Mouse (Mus musculus) limb, embryonic 13.5 days (tissue): Measurements from ENCODE around the gene Fam166a. TPM values are rescaled to one million over a fixed set of nuclear protein-coding genes. Genes with fewer than 3 reads are reported as not detected.
"Not testable (repeated sequence)": the region's sequence is repeated elsewhere in the genome, so short reads cannot be mapped to it uniquely, and the experiment has no call there.

Experiments used
- ATAC-seq: fragments of 200-750 bp; cut with Nextera tagmentation; 2 replicates; pipeline ENCODE4 v1.8.0; 2017; ENCODE audit warnings: low read depth, moderate number of reproducible peaks, moderate TSS enrichment; ENCODE audit not compliant: low FRiP score
- H3K27ac ChIP-seq: fragments of 300-500 bp; sonication (generic); 2 replicates; pipeline ENCODE4 v1.5.1; 2015; ENCODE audit warnings: inconsistent platforms, mild to moderate bottlenecking, moderate library complexity
- H3K27me3 ChIP-seq: fragments of 300-500 bp; sonication (generic); 2 replicates; pipeline ENCODE4 v1.6.1; 2015; ENCODE audit warnings: mild to moderate bottlenecking, inconsistent platforms
- H3K36me3 ChIP-seq: fragments of 300-500 bp; sonication (generic); 2 replicates; pipeline ENCODE4 v1.6.1; 2015; ENCODE audit warnings: inconsistent platforms, mild to moderate bottlenecking, moderate library complexity
- H3K4me1 ChIP-seq: fragments of 300-500 bp; sonication (generic); 2 replicates; pipeline ENCODE4 v1.6.1; 2015; ENCODE audit warnings: inconsistent platforms
- H3K4me2 ChIP-seq: fragments of 300-500 bp; sonication (generic); replicated peaks from 2 replicates; pipeline ENCODE4 v1.6.1; 2015; ENCODE audit warnings: inconsistent platforms, mild to moderate bottlenecking, moderate library complexity
- H3K4me3 ChIP-seq: fragments of 300-500 bp; sonication (generic); 2 replicates; pipeline ENCODE4 v1.5.1; 2015; ENCODE audit warnings: moderate library complexity, mild to moderate bottlenecking, inconsistent platforms
- H3K9ac ChIP-seq: fragments of 300-500 bp; sonication (generic); 2 replicates; pipeline ENCODE4 v1.6.1; 2015; ENCODE audit warnings: mild to moderate bottlenecking, inconsistent platforms
- H3K9me3 ChIP-seq: fragments of 300-500 bp; sonication (generic); 2 replicates; pipeline ENCODE4 v1.6.1; 2016; ENCODE audit warnings: inconsistent platforms
- WGBS: fragments of 180-500 bp; shearing (Covaris S2); methylation state at CpG from one replicate; pipeline ENCODE4 v1.1.7; 2015; 5-methylcytosine and 5-hydroxymethylcytosine counted together
- polyA plus RNA-seq: library from polyadenylated mRNA; unstranded; fragments of >200 nt; fragmentation: Nextera tagmentation; extraction: Ambion mirVana; gene quantifications from 2 replicates; pipeline ENCODE4 v1.2.1, GENCODE M21; 2015

Fam166a gene
- polyA plus RNA-seq, 1 experiment from 2014 or later, result not detected

DNA sequence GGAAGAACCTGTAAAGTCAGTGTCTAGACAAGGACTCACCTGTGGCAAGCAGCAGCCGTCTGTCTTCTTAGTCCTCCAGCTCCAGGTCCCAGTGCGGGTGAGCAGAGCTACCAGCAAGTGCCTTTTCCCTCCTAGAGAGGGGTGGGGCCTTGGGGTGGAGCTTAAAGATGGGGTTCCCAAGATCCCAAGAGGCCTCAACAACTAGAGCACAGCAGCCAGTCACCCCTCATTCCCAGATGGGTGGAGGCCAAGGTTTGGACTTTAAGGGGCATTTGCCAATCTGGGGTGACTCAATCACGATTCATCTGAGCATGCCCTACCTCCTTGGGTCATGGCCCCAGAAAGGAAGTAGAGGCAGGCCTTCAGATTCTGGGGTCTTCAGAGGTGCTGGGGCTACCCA, 21.2 kb downstream of the Fam166a start:
- no peak overlapping the region for H3K9ac ChIP-seq
- no peak overlapping the region for H3K4me2 ChIP-seq
- WGBS, result 86% methylated on average over 3 of the region's 3 CpGs
- H3K36me3 ChIP-seq, result no peaks in the 10 kb centered on the region
- no peaks in the 10 kb centered on the region for H3K9me3 ChIP-seq
- no peak overlapping the region for H3K4me3 ChIP-seq
- H3K27ac ChIP-seq, result no peak overlapping the region
- peaks cover 55% of the 10 kb centered on the region for H3K27me3 ChIP-seq
- peaks cover 24% of the 10 kb centered on the region for H3K4me1 ChIP-seq
- no peak for ATAC-seq

DNA sequence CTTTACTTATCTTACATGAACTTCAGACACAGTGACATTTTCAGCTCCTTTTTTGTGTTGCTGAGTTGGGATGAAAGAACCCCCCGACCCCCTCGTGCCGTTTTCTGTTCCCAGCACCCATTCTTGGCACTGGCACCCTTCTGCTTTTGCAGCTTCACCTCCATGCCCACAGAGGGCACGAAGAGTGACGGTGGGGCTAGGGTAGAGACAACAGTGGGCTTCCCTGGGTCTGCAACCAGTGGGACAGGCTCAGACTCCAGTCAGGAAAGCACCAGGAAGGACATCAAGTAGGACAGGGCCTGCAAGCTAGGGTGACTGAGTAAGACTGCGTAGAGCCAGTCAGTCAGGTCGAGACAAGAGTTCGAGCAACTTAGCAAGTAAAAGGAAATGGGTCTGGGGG, 21.8 kb downstream of the Fam166a start:
- Histone ChIP-seq H3K36me3 (0 out of 2 replicates have a peak, but pooled peaks cover 2% of the 10 kb centered on the region), H3K27me3 (peaks cover 55% of the 10 kb centered on the region), H3K4me1 (peaks cover 24% of the 10 kb centered on the region), H3K9me3 (no peaks in the 10 kb centered on the region), H3K4me2 (peak overlapping the region; percentile 95), H3K9ac (peak overlapping the region; percentile 58), H3K4me3 (peak overlapping the region; percentile 58), H3K27ac (peak overlapping the region; percentile 11; the same call in 1 of the 2 replicates)
- 51% methylated on average over 8 of the region's 8 CpGs for WGBS
- peak; percentile 22 for ATAC-seq

DNA sequence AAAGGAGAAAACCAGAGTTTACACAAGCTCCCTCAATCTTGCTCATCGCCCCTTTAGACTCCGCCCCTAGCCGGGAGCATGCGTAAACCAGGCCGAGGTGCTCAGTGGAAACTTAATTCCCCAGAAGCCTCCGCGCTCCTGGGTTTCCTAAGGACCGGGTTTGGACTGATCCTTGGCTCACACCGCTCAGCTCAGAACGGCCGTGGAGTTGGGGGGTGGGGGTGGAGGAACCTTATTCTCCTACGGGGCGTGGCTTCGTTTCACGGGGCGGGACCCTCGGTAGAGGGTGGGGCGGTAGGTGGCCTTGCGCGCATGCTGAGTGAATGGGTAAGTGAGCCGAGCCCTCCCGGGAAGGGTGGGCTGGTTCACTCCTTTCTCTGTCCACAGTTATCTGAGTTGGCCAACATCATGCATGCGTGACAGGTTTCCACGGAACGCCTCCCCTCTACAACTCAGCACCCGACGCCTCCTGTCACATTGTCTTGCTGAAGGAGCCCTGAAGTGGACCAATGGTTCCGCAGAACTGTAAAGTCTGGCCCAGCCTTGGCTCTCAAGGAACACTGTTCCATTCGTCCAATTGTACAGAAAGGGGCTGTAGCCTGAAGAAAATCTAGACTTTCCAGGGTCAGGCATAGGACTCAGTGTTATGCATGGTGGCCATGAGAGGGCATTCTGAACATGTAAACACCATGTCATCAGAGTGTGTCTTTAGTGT, 22.3 kb downstream of the Fam166a start:
- Histone ChIP-seq H3K9me3 (no peaks in the 10 kb centered on the region), H3K27ac (peak overlapping the region; percentile 11; the same call in 1 of the 2 replicates), H3K4me2 (peak overlapping the region; percentile 95), H3K4me3 (peak overlapping the region; percentile 58), H3K27me3 (peaks cover 54% of the 10 kb centered on the region), H3K36me3 (peaks cover 8% of the 10 kb centered on the region), H3K4me1 (peaks cover 24% of the 10 kb centered on the region), H3K9ac (peak overlapping the region; percentile 58)
- peak; percentile 80 for ATAC-seq
- 2% methylated on average over 29 of the region's 29 CpGs for WGBS

DNA sequence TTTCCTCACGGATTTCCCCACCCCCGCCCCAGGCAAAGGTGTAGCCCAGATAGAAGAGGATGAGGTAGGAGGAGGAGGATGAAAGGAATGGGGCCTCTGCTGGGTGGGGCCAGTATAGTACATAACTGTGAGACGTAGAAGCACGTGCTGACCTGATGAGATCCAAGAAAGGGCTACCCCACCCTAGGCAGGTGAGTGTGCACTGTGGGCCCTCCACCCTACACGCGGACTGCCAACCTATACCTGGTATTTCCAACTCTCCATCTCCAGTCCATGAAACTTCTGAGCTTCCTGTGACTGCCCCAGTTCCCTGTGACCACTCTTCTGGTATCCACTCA, 22.9 kb downstream of the Fam166a start:
- Histone ChIP-seq H3K9me3 (no peaks in the 10 kb centered on the region), H3K27me3 (peaks cover 49% of the 10 kb centered on the region), H3K27ac (no peak overlapping the region), H3K9ac (peak overlapping the region; percentile 70; the same call in 1 of the 2 replicates), H3K4me2 (peak overlapping the region; percentile 95), H3K36me3 (peaks cover 13% of the 10 kb centered on the region), H3K4me1 (peaks cover 24% of the 10 kb centered on the region), H3K4me3 (peak overlapping the region; percentile 58)
- 13% methylated on average over 6 of the region's 6 CpGs for whole genome bisulfite sequencing
- ATAC-seq, result no peak

DNA sequence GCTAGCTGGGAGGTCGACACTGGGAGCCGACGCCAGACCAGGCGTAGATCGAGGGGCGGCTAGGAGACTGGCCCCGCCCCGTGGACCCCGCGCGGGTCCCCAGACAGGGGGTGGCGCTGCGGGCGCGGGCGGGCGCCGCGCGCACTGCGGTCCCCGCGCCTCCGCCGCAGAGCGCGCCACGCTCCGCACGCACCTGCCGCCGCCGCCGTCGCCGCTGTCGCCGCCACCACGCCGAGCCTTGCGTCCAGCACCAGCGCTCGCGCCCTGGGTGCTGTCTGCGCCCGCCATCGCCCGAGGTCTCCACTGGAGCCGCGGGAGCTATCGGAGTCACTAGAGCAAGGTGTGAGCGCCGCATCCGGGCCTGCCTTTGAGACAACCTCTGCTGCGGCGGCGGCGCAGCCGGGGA, 23.6 kb downstream of the Fam166a start, which contains the start of the genes Rnf208 and Cysrt1:
Gene Rnf208 (plus strand): TSS at position 155 of the 406 bp plus-strand sequence.
Gene Cysrt1 (minus strand): TSS at position 352 of the 406 bp plus-strand sequence.
- Histone ChIP-seq H3K4me2 (peak within 1 kb of the TSS; percentile 95), H3K9me3 (no peaks in the 10 kb centered on the region), H3K27ac (no peak within 1 kb of the TSS), H3K4me1 (peaks cover 24% of the 10 kb centered on the region), H3K36me3 (peaks cover 18% of the 10 kb centered on the region), H3K9ac (peak within 1 kb of the TSS; percentile 70), H3K4me3 (peak within 1 kb of the TSS; percentile 58), H3K27me3 (peaks cover 45% of the 10 kb centered on the region)
- no peak for ATAC-seq
- 0% methylated on average over 39 of the region's 59 CpGs for WGBS

DNA sequence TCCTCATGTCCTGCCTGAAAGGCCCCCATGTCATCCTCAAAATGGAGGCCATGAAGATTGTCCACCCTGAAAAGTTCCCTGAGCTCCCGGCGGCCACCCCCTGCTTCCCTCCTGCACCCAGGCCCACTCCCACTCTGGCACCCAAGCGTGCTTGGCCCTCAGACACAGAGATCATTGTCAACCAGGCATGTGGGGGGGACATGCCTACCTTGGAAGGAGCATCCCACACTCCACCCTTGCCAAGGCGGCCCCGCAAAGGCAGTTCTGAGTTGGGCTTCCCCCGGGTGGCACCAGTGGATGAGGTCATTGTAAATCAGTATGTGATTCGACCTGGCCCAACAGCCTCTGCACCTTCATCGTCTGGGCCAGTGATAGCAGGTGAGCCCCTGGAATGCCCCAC, 24.8 kb downstream of the Fam166a start:
- Histone ChIP-seq H3K9ac (no peak overlapping the region), H3K27me3 (peaks cover 45% of the 10 kb centered on the region), H3K4me1 (peaks cover 24% of the 10 kb centered on the region), H3K4me3 (no peak overlapping the region), H3K9me3 (no peaks in the 10 kb centered on the region), H3K36me3 (peaks cover 30% of the 10 kb centered on the region), H3K4me2 (peak overlapping the region; percentile 95; the same call in 1 of the 2 replicates), H3K27ac (no peak overlapping the region)
- 74% methylated on average over 8 of the region's 8 CpGs for WGBS
- no peak for ATAC-seq

DNA sequence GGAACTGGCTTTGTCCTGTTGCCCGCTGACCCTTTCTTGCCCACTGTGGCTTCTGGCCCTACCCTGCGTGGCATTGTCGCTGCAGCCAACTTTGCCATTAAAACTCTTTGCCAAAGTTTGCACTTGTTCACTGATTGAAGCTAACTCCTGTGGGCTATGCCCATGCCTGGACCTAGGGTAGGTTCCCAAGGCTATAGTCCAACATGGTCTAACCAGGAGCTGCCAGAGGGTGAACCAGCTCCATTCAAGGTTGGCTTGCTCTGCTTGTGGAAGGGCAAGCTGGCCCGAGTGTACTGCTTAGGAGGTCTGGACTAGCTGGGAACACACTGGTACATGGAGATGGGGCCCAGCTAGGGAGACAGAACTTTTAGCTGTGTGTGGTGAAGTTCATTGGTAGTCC, 25.6 kb downstream of the Fam166a start:
- peaks cover 40% of the 10 kb centered on the region for H3K27me3 ChIP-seq
- H3K4me1 ChIP-seq, result peaks cover 24% of the 10 kb centered on the region
- peaks cover 38% of the 10 kb centered on the region for H3K36me3 ChIP-seq
- WGBS, result 83% methylated on average over 4 of the region's 4 CpGs
- ATAC-seq, result no peak
- no peaks in the 10 kb centered on the region for H3K9me3 ChIP-seq
- no peak overlapping the region for H3K9ac ChIP-seq
- no peak overlapping the region for H3K4me2 ChIP-seq
- no peak overlapping the region for H3K27ac ChIP-seq
- H3K4me3 ChIP-seq, result no peak overlapping the region

DNA sequence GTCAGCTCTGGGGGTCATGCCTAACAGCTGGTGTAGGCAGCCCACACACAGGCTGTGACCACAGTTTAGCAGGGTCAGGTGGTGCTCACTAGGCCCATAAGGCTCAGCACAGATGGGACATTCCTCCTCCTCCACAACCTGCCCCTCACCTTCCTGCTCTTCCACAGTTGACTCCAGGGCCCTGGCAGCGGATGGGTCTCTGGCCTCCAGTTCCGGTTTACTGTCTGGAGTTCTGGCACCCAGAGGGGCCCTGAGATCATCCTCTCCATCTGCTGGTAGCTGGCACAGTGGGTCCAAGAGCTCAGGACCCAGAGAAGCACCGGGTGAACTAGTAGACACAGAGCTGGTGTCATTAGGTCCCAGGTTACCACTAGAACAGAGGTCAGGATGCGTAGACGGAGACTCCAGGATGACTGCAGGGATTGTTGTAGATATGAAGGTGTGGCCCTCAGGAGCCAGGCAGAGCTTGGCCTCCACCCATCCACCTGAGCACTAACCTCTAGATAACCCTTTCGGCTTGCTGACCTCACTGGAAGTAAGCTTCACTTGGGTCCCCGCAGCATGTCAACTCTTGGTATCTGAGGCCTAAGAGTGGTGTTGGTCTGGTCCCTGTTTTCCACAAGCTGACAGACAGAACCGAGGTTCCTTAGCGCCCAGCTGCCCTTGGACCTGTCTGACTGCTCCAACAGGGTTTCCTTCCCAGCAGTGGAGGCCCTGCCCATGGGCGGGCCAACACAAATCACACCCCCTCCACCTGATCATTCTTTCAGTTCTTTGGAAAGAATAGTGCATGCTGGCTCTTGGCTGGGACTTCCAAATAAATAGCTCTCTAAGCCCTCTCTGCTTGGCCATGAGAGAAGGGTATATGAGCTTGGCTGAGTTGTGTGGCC, 27.9 kb downstream of the Fam166a start, which contains the start of gene AL732309.1:
Gene AL732309.1 (minus strand): TSS at position 681 of the 890 bp plus-strand sequence.
- H3K36me3 ChIP-seq, result peaks cover 61% of the 10 kb centered on the region
- H3K4me2 ChIP-seq, result no peak within 1 kb of the TSS
- peaks cover 31% of the 10 kb centered on the region for H3K27me3 ChIP-seq
- no peak within 1 kb of the TSS for H3K4me3 ChIP-seq
- no peak within 1 kb of the TSS for H3K9ac ChIP-seq
- WGBS, result 89% methylated on average over 10 of the region's 10 CpGs
- ATAC-seq, result no peak
- H3K9me3 ChIP-seq, result no peaks in the 10 kb centered on the region
- no peak within 1 kb of the TSS for H3K27ac ChIP-seq
- H3K4me1 ChIP-seq, result peaks cover 13% of the 10 kb centered on the region

DNA sequence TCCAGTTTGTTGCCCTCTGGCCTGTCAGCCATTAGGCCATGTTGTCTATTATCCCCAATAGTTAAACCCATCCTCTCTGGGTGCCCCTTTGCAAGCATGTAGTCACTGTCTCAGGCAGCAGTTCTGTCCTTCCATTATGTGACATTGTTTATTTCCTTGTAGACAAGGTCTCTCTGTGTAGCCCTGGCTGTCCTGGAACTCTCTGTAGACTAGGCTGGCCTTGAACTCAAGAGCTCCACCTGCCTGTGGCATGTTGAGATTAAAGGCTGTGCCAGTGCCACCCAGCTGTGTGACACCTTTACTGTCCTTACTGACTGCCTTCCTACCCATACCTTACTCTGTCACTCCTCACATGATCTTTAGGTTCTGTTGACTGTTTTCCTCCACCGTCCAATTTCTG, 33.8 kb downstream of the Fam166a start:
- Histone ChIP-seq H3K4me1 (peaks cover 18% of the 10 kb centered on the region), H3K9me3 (no peaks in the 10 kb centered on the region), H3K4me3 (no peak overlapping the region), H3K9ac (no peak overlapping the region), H3K27me3 (no peaks in the 10 kb centered on the region), H3K4me2 (no peak overlapping the region), H3K27ac (no peak overlapping the region), H3K36me3 (peaks cover 56% of the 10 kb centered on the region)
- ATAC-seq, result no peak
- 85% methylated on average over 1 of the region's 1 CpGs for WGBS

DNA sequence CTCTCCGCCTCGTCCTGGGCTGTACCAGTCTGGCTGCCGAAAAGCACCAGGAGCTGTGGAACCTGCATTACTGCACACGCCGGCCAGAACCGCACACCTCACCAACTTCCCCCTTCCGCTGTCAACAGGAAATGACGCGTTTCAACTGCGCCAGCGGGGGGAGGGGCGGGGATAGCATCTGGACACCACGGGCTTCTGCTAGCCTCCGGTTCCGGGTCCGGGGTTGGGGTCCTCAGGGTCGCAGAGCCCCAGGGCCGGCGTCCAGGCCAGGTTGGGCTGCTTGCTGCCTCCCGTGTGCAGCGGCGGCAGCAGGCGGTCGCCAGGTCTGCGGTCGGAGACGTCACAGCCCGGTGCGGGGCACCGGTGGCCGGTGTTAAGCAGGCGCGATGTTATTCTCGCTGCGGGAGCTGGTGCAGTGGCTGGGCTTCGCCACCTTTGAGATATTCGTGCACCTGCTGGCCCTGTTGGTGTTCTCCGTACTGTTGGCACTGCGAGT, 36.8 kb downstream of the Fam166a start, which contains the start of gene Tmem203:
Gene Tmem203 (plus strand): TSS at position 156 of the 496 bp plus-strand sequence.
- WGBS, result 1% methylated on average over 39 of the region's 39 CpGs

DNA sequence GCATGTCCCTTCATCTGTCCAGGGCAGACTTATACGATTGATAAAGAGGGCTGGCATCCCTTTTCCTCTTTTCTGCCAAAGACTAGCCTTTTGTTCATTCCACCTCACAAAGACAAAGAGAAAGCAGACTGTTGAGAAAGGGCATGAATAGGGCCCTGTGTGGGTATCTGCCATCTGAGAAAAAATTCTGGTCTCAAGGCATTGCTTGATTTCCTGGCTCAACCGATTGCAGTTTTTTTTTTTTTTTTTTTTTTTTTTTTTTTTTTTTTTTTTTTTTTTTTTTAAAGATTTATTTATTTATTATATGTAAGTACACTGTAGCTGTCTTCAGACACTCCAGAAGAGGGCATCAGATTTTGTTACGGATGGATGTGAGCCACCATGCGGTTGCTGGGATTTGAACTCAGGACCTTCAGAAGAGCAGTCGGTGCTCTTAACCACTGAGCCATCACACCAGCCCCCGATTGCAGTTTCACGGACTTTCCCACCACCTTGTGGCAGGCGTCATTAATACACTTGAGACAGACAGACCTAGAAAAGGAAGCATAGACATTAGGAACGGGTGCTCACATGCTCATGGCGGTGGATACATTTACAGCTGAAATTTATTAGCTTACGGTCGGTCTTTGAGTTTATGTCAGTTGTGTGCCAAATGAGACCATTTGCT, 38.0 kb downstream of the Fam166a start:
- H3K36me3 ChIP-seq, result peaks cover 20% of the 10 kb centered on the region
- not testable (repeated sequence) for H3K27ac ChIP-seq, H3K9me3 ChIP-seq, H3K27me3 ChIP-seq, ATAC-seq
- H3K4me1 ChIP-seq, result peaks cover 18% of the 10 kb centered on the region
- 56% methylated on average over 12 of the region's 12 CpGs for WGBS
- peak overlapping the region; percentile 99 for H3K4me2 ChIP-seq
- H3K9ac ChIP-seq, result peak overlapping the region; percentile 85
- peak overlapping the region; percentile 81 for H3K4me3 ChIP-seq

More for the DNA sequence above, 36.8 kb downstream of the Fam166a start, which contains the start of gene Tmem203:
- peak within 1 kb of the TSS; percentile 69 for H3K27ac ChIP-seq
- H3K9ac ChIP-seq, result peak within 1 kb of the TSS; percentile 85
- H3K27me3 ChIP-seq, result no peaks in the 10 kb centered on the region
- peak; percentile 89 for ATAC-seq
- peaks cover 32% of the 10 kb centered on the region for H3K36me3 ChIP-seq
- peak within 1 kb of the TSS; percentile 99 for H3K4me2 ChIP-seq
- H3K4me1 ChIP-seq, result peaks cover 18% of the 10 kb centered on the region
- H3K4me3 ChIP-seq, result peak within 1 kb of the TSS; percentile 81
- H3K9me3 ChIP-seq, result no peaks in the 10 kb centered on the region
